Mouse (Mus musculus) lung, embryonic 14.5 days (tissue): ENCODE measurements around the gene Thegl. TPM values are rescaled to one million over a fixed set of nuclear protein-coding genes. Genes with fewer than 3 reads are reported as not detected.

Experiments used
- ATAC-seq: fragments of 200-750 bp; cut with Nextera tagmentation; 2 replicates; pipeline ENCODE4 v1.8.0; 2017; ENCODE audit warnings: mild to moderate bottlenecking, moderate TSS enrichment, moderate library complexity; ENCODE audit not compliant: insufficient read depth
- DNase-seq: peaks from one replicate; pipeline ENCODE4 v3.0.0-alpha.2; 2015
- H3K27ac ChIP-seq: fragments of 300-500 bp; sonication (generic); 2 replicates; pipeline ENCODE4 v1.5.1; 2014; ENCODE audit warnings: low read depth, mild to moderate bottlenecking, moderate library complexity
- H3K27me3 ChIP-seq: fragments of 300-500 bp; sonication (generic); 2 replicates; pipeline ENCODE4 v1.6.1; 2014; ENCODE audit warnings: low read length, control low read depth; ENCODE audit not compliant: insufficient read depth
- H3K36me3 ChIP-seq: fragments of 300-500 bp; sonication (generic); 2 replicates; pipeline ENCODE4 v1.6.1; 2014; ENCODE audit warnings: control low read depth; ENCODE audit not compliant: insufficient read depth
- H3K4me1 ChIP-seq: fragments of 300-500 bp; sonication (generic); 2 replicates; pipeline ENCODE4 v1.6.1; 2014; ENCODE audit warnings: antibody characterized with exemption, control low read depth; ENCODE audit not compliant: insufficient read depth
- H3K4me2 ChIP-seq: fragments of 300-500 bp; sonication (generic); 2 replicates; pipeline ENCODE4 v1.6.1; 2014; ENCODE audit warnings: mild to moderate bottlenecking
- H3K4me3 ChIP-seq: fragments of 300-500 bp; sonication (generic); 2 replicates; pipeline ENCODE4 v1.5.1; 2014; ENCODE audit warnings: low read depth, low read length
- H3K9ac ChIP-seq: fragments of 300-500 bp; sonication (generic); 2 replicates; pipeline ENCODE4 v1.6.1; 2014
- H3K9me3 ChIP-seq: fragments of 300-500 bp; sonication (generic); 2 replicates; pipeline ENCODE4 v1.6.1; 2016; ENCODE audit warnings: low read depth, low read length, control low read depth
- CTCF ChIP-seq: IDR thresholded peaks from 2 replicates; pipeline ENCODE4 v1.5.1; 2016; ENCODE audit warnings: antibody characterized with exemption, low read depth
- WGBS: fragments of 180-500 bp; shearing (Covaris S2); extraction: QIAGEN DNeasy Blood & Tissue Kit; methylation state at CpG from one replicate; pipeline ENCODE4 v1.1.7; 2014; 5-methylcytosine and 5-hydroxymethylcytosine counted together
- polyA plus RNA-seq: library from polyadenylated mRNA; unstranded; fragments of >200 nt; fragmentation: Nextera tagmentation; extraction: Ambion mirVana; gene quantifications from 2 replicates; pipeline ENCODE4 v1.2.1, GENCODE M21; 2014

Thegl gene
- polyA plus RNA-seq, 1 experiment from 2014 or later = 0.30 TPM

GRCm38 (mm10) chr5:77052616-77053015 is 36.8 kb downstream of the Thegl start:
- DNase-seq (peak; percentile 27), ATAC-seq (no peak)
- no peaks in the 10 kb centered on the region for H3K36me3 ChIP-seq
- H3K4me2 ChIP-seq = no peak overlapping the region
- TF ChIP-seq CTCF = no peak
- no peaks in the 10 kb centered on the region for H3K27me3 ChIP-seq
- no peak overlapping the region for H3K9ac ChIP-seq
- H3K27ac ChIP-seq = no peak overlapping the region
- no peaks in the 10 kb centered on the region for H3K4me1 ChIP-seq
- WGBS = 92% methylated on average over 5 of the region's 5 CpGs
- H3K9me3 ChIP-seq = no peaks in the 10 kb centered on the region
- no peak overlapping the region for H3K4me3 ChIP-seq

- Histone ChIP-seq H3K27me3 (no peaks in the 10 kb centered on the region), H3K36me3 (no peaks in the 10 kb centered on the region), H3K4me3 (no peak overlapping the region), H3K4me1 (no peaks in the 10 kb centered on the region), H3K27ac (no peak overlapping the region), H3K9me3 (no peaks in the 10 kb centered on the region), H3K4me2 (no peak overlapping the region), H3K9ac (no peak overlapping the region)
- ATAC-seq = no peak
- no peak for TF ChIP-seq CTCF
- no peak for DNase-seq
- 68% methylated on average over 12 of the region's 12 CpGs for WGBS
Observed at GRCm38 (mm10) chr5:77056881-77057440, 41.1 kb downstream of the Thegl start.

- no peaks in the 10 kb centered on the region for H3K36me3 ChIP-seq
- no peak overlapping the region for H3K4me2 ChIP-seq
- no peak overlapping the region for H3K4me3 ChIP-seq
- H3K27ac ChIP-seq = no peak overlapping the region
- H3K9me3 ChIP-seq = no peaks in the 10 kb centered on the region
- WGBS = 34% methylated on average over 10 of the region's 10 CpGs
- ATAC-seq (no peak), DNase-seq (no peak)
- H3K9ac ChIP-seq = no peak overlapping the region
- no peak for TF ChIP-seq CTCF
- no peaks in the 10 kb centered on the region for H3K4me1 ChIP-seq
- H3K27me3 ChIP-seq = no peaks in the 10 kb centered on the region
Observed at GRCm38 (mm10) chr5:77060363-77060762, 44.5 kb downstream of the Thegl start.

- Histone ChIP-seq H3K36me3 (no peaks in the 10 kb centered on the region), H3K4me3 (no peak overlapping the region), H3K4me1 (no peaks in the 10 kb centered on the region), H3K9me3 (no peaks in the 10 kb centered on the region), H3K4me2 (peak overlapping the region; percentile 18; the same call in 1 of the 2 replicates), H3K27ac (no peak overlapping the region), H3K27me3 (no peaks in the 10 kb centered on the region), H3K9ac (no peak overlapping the region)
- 33% methylated on average over 17 of the region's 17 CpGs for WGBS
- TF ChIP-seq CTCF = peak; percentile 93
- no peak for ATAC-seq
- peak; percentile 72 for DNase-seq
Observed at GRCm38 (mm10) chr5:77061372-77062038, 45.7 kb downstream of the Thegl start.

- no peaks in the 10 kb centered on the region for H3K9me3 ChIP-seq
- ATAC-seq = no peak
- H3K9ac ChIP-seq = no peak overlapping the region
- no peak overlapping the region for H3K4me3 ChIP-seq
- TF ChIP-seq CTCF = no peak
- no peaks in the 10 kb centered on the region for H3K4me1 ChIP-seq
- no peaks in the 10 kb centered on the region for H3K27me3 ChIP-seq
- WGBS = 63% methylated on average over 8 of the region's 8 CpGs
- H3K4me2 ChIP-seq = no peak overlapping the region
- no peaks in the 10 kb centered on the region for H3K36me3 ChIP-seq
- no peak for DNase-seq
- no peak overlapping the region for H3K27ac ChIP-seq
Observed at GRCm38 (mm10) chr5:77067321-77067720, 51.5 kb downstream of the Thegl start.

- DNase-seq (no peak), ATAC-seq (no peak)
- Histone ChIP-seq H3K4me1 (no peaks in the 10 kb centered on the region), H3K27ac (no peak overlapping the region), H3K9me3 (no peaks in the 10 kb centered on the region), H3K9ac (no peak overlapping the region), H3K27me3 (no peaks in the 10 kb centered on the region), H3K4me2 (no peak overlapping the region), H3K36me3 (no peaks in the 10 kb centered on the region), H3K4me3 (no peak overlapping the region)
- peak; percentile 35 for TF ChIP-seq CTCF
- 82% methylated on average over 2 of the region's 2 CpGs for WGBS
Observed at GRCm38 (mm10) chr5:77070987-77071386, 55.2 kb downstream of the Thegl start.

- no peak overlapping the region for H3K9ac ChIP-seq
- no peak overlapping the region for H3K27ac ChIP-seq
- H3K4me3 ChIP-seq = no peak overlapping the region
- 81% methylated on average over 3 of the region's 3 CpGs for WGBS
- H3K27me3 ChIP-seq = no peaks in the 10 kb centered on the region
- no peaks in the 10 kb centered on the region for H3K4me1 ChIP-seq
- H3K4me2 ChIP-seq = no peak overlapping the region
- H3K36me3 ChIP-seq = no peaks in the 10 kb centered on the region
- peak; percentile 28 for DNase-seq
- no peaks in the 10 kb centered on the region for H3K9me3 ChIP-seq
- peak; percentile 48 for TF ChIP-seq CTCF
- ATAC-seq = no peak
Observed at GRCm38 (mm10) chr5:77071626-77072025, 55.8 kb downstream of the Thegl start.
